In the genomic region with DNA sequence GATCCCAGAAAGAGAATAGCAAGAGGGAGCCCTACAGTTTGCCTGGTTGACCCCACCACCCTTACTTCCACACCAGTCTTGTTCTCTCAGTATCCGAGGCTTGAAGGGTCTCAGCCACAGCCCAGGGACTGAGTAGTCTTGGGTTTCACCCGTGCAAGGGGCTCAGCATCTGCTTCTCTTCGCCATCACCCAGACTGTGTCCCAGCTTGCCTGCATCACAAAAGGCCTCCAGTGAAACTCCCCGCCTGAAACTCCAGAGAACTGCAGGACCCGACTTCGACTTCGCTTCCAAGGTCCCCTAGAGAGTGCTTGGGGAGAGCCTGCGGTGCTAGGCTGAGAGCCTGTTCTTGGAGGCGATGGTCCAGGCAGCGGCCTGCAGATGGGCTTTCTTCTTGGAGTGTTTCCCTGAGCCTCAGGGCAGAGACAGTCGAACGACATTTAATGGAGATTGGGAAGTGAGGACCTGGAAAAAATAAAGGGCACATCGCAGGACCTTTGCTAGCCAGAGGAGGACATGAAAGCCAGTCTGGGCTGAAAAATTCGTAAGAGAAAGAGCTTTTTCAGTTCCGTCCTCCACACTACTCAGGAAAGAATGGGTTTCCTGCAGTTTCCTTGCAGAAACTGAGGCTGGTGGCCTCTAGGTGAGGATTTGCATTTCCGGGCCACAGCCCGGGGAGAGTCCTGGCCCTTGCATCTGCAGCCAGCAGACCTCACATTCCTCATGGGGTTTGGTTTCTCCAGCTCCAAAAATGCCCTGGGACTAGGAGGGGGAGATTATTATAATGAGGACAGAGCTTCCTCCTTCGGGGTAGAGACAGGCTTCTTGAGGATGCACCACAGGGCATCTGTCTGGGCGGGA, we compare ENCODE assay signal across 18 mouse cellular contexts. TPM values are rescaled to one million over a fixed set of nuclear protein-coding genes. Genes with fewer than 3 reads are reported as not detected.
DNase-seq lines count a peak whose midpoint lies in the region; ATAC-seq and TF ChIP-seq lines count a peak whose summit lies in the region.
"Had no signal": no experiment of that assay in that cellular context is flagged by ENCODE, and none has a peak within 500 bp of the region (broad histone marks: within the 10 kb centered on the region; RNA-seq: fewer than 3 reads in every experiment).

No protein-coding gene starts in this region.

- WGBS in forebrain, embryonic 13.5 days, result 2% methylated on average over 19 of the region's 19 CpGs
- 3% methylated on average over 19 of the region's 19 CpGs for WGBS in forebrain, embryonic 15.5 days
- 2% methylated on average over 19 of the region's 19 CpGs for WGBS in midbrain, embryonic 14.5 days
- WGBS in midbrain, postnatal 0 days, result 4% methylated on average over 19 of the region's 19 CpGs
- 3% methylated on average over 19 of the region's 19 CpGs for WGBS in hindbrain, embryonic 13.5 days
- WGBS in neural tube, embryonic 15.5 days, result 5% methylated on average over 19 of the region's 19 CpGs

- no peaks in the 10 kb centered on the region for H3K36me3 ChIP-seq in forebrain, embryonic 13.5 days (ENCODE audit: poor library complexity, severe bottlenecking)
- no peaks in the 10 kb centered on the region for H3K36me3 ChIP-seq in forebrain, embryonic 15.5 days
- H3K36me3 ChIP-seq in midbrain, embryonic 14.5 days (ENCODE audit: control insufficient read depth, insufficient read depth, low read length), result no peaks in the 10 kb centered on the region
- no peaks in the 10 kb centered on the region for H3K36me3 ChIP-seq in midbrain, postnatal 0 days (ENCODE audit: insufficient read depth, low read length)
- H3K36me3 ChIP-seq in hindbrain, embryonic 13.5 days, result no peaks in the 10 kb centered on the region
- no peaks in the 10 kb centered on the region for H3K36me3 ChIP-seq in neural tube, embryonic 15.5 days
- H3K36me3 ChIP-seq: heart, embryonic 12.5 days; liver, embryonic 12.5 days had no signal

- no peak for ATAC-seq in forebrain, embryonic 13.5 days
- ATAC-seq in forebrain, embryonic 15.5 days (replicated peaks), result no peak
- no peak for ATAC-seq in midbrain, embryonic 14.5 days (ENCODE audit: low FRiP score, low TSS enrichment)
- ATAC-seq in midbrain, postnatal 0 days (ENCODE audit: low FRiP score), result no peak
- no peak for ATAC-seq in hindbrain, embryonic 13.5 days (ENCODE audit: low FRiP score)
- ATAC-seq in neural tube, embryonic 15.5 days (ENCODE audit: low FRiP score), result no peak
- ATAC-seq in monocyte, adult 5-6 weeks (replicated peaks; ENCODE audit: insufficient number of reproducible peaks, low FRiP score, low TSS enrichment, poor library complexity, severe bottlenecking), result no peak
- ATAC-seq: liver, embryonic 12.5 days had no signal

- no peak overlapping the region for H3K27ac ChIP-seq in forebrain, embryonic 13.5 days
- H3K27ac ChIP-seq in forebrain, embryonic 15.5 days (replicated peaks), result no peak overlapping the region
- no peak overlapping the region for H3K27ac ChIP-seq in midbrain, embryonic 14.5 days (replicated peaks; ENCODE audit: low read depth, low read length)
- no peak overlapping the region for H3K27ac ChIP-seq in midbrain, postnatal 0 days (ENCODE audit: low read depth, low read length)
- H3K27ac ChIP-seq in hindbrain, embryonic 13.5 days, result peak overlapping the region; percentile 76
- H3K27ac ChIP-seq in neural tube, embryonic 15.5 days (replicated peaks), result no peak overlapping the region
- H3K27ac ChIP-seq: liver, embryonic 12.5 days had no signal

- TF ChIP-seq CTCF in midbrain, postnatal 0 days (IDR thresholded peaks at IDR 0.05), result no peak

- no peak overlapping the region for H3K4me2 ChIP-seq in forebrain, embryonic 13.5 days
- H3K4me2 ChIP-seq in forebrain, embryonic 15.5 days (replicated peaks), result no peak overlapping the region
- no peak overlapping the region for H3K4me2 ChIP-seq in midbrain, embryonic 14.5 days (ENCODE audit: low read length)
- no peak overlapping the region for H3K4me2 ChIP-seq in midbrain, postnatal 0 days (ENCODE audit: low read depth, low read length, poor library complexity, severe bottlenecking)
- H3K4me2 ChIP-seq in hindbrain, embryonic 13.5 days, result peak overlapping the region; percentile 67
- H3K4me2 ChIP-seq in neural tube, embryonic 15.5 days, result peak overlapping the region; percentile 1; the same call in 1 of the 2 replicates
- H3K4me2 ChIP-seq: heart, embryonic 12.5 days; liver, embryonic 12.5 days had no signal

- no peak overlapping the region for H3K9ac ChIP-seq in forebrain, embryonic 13.5 days
- no peak overlapping the region for H3K9ac ChIP-seq in forebrain, embryonic 15.5 days (replicated peaks)
- no peak overlapping the region for H3K9ac ChIP-seq in midbrain, embryonic 14.5 days (replicated peaks; ENCODE audit: low read length)
- no peak overlapping the region for H3K9ac ChIP-seq in midbrain, postnatal 0 days (replicated peaks; ENCODE audit: low read length, poor library complexity, severe bottlenecking)
- H3K9ac ChIP-seq in hindbrain, embryonic 13.5 days, result peak overlapping the region; percentile 56; the same call in 1 of the 2 replicates
- H3K9ac ChIP-seq in neural tube, embryonic 15.5 days (replicated peaks), result no peak overlapping the region
- H3K9ac ChIP-seq: heart, embryonic 12.5 days; liver, embryonic 12.5 days had no signal

- peaks cover 37% of the 10 kb centered on the region for H3K4me1 ChIP-seq in forebrain, embryonic 13.5 days
- H3K4me1 ChIP-seq in forebrain, embryonic 15.5 days, result peaks cover 47% of the 10 kb centered on the region
- peaks cover 12% of the 10 kb centered on the region for H3K4me1 ChIP-seq in midbrain, embryonic 14.5 days (ENCODE audit: control insufficient read depth, insufficient read depth, low read length)
- H3K4me1 ChIP-seq in midbrain, postnatal 0 days (ENCODE audit: insufficient read depth, low read length), result no peaks in the 10 kb centered on the region; the same call in 1 of the 2 replicates
- H3K4me1 ChIP-seq in hindbrain, embryonic 13.5 days (replicated peaks), result peaks cover 71% of the 10 kb centered on the region
- peaks cover 62% of the 10 kb centered on the region for H3K4me1 ChIP-seq in neural tube, embryonic 15.5 days

- H3K4me3 ChIP-seq in forebrain, embryonic 13.5 days, result 0 out of 2 replicates have a peak overlapping the region, but pooled peaks have one; percentile 10
- H3K4me3 ChIP-seq in forebrain, embryonic 15.5 days, result no peak overlapping the region
- no peak overlapping the region for H3K4me3 ChIP-seq in midbrain, embryonic 14.5 days (replicated peaks; ENCODE audit: low read depth, low read length)
- no peak overlapping the region for H3K4me3 ChIP-seq in midbrain, postnatal 0 days (ENCODE audit: low read depth, low read length)
- H3K4me3 ChIP-seq in hindbrain, embryonic 13.5 days, result peak overlapping the region; percentile 18; the same call in 1 of the 2 replicates
- no peak overlapping the region for H3K4me3 ChIP-seq in neural tube, embryonic 15.5 days (replicated peaks)
- H3K4me3 ChIP-seq: heart, embryonic 12.5 days; liver, embryonic 12.5 days had no signal

- DNase-seq in midbrain, embryonic 14.5 days, result peak; percentile 36
- DNase-seq in midbrain, postnatal 0 days (ENCODE audit: low spot score), result no peak
- DNase-seq in layer of hippocampus, adult 11-12 months (ENCODE audit: low spot score), result no peak
- DNase-seq: adrenal gland, postnatal 25 days; cerebellum, adult 9-10 months; kidney, adult 8-10 months; layer of hippocampus, adult 9-11 months; lung, postnatal 36 days; right cerebral cortex, postnatal 4 days had no signal

- no peaks in the 10 kb centered on the region for H3K9me3 ChIP-seq in forebrain, embryonic 13.5 days (replicated peaks)
- H3K9me3 ChIP-seq in forebrain, embryonic 15.5 days, result no peaks in the 10 kb centered on the region
- no peaks in the 10 kb centered on the region for H3K9me3 ChIP-seq in midbrain, embryonic 14.5 days (ENCODE audit: control insufficient read depth, low read length)
- no peaks in the 10 kb centered on the region for H3K9me3 ChIP-seq in midbrain, postnatal 0 days (ENCODE audit: low read length)
- no peaks in the 10 kb centered on the region for H3K9me3 ChIP-seq in hindbrain, embryonic 13.5 days
- no peaks in the 10 kb centered on the region for H3K9me3 ChIP-seq in neural tube, embryonic 15.5 days (replicated peaks)
- H3K9me3 ChIP-seq: heart, embryonic 12.5 days; liver, embryonic 12.5 days had no signal

- H3K27me3 ChIP-seq in forebrain, embryonic 13.5 days, result peaks cover 86% of the 10 kb centered on the region
- peaks cover 82% of the 10 kb centered on the region for H3K27me3 ChIP-seq in forebrain, embryonic 15.5 days
- H3K27me3 ChIP-seq in midbrain, embryonic 14.5 days (ENCODE audit: control insufficient read depth, insufficient read depth, low read length), result peaks cover 84% of the 10 kb centered on the region
- H3K27me3 ChIP-seq in midbrain, postnatal 0 days (ENCODE audit: insufficient read depth, low read length), result peaks cover 68% of the 10 kb centered on the region
- H3K27me3 ChIP-seq in hindbrain, embryonic 13.5 days, result peaks cover 82% of the 10 kb centered on the region
- H3K27me3 ChIP-seq in neural tube, embryonic 15.5 days (replicated peaks), result peaks cover 73% of the 10 kb centered on the region

RNA-seq across cellular contexts. Expression of a gene that starts 11.8 kb away (rescaled TPM):
- 0.28 and 0.55 TPM in 2 replicates for polyA plus RNA-seq in forebrain, embryonic 13.5 days (2015; fragmentation: Nextera tagmentation; extraction: Ambion mirVana)
- 0.36 and 0.61 TPM in 2 replicates for polyA plus RNA-seq in forebrain, embryonic 15.5 days (2015; fragmentation: Nextera tagmentation; extraction: Ambion mirVana)
- 5.0 TPM in 2 replicates for polyA plus RNA-seq in midbrain, embryonic 14.5 days (2014; fragmentation: Nextera tagmentation; extraction: Ambion mirVana)
- 1.2 and 5.5 TPM in 2 replicates for total RNA-seq in midbrain, postnatal 0 days (2014; rRNA removed)
- polyA plus RNA-seq in midbrain, postnatal 0 days (2015; fragmentation: Nextera tagmentation; extraction: Ambion mirVana), result 0.07 and 0.26 TPM in 2 replicates
- polyA plus RNA-seq in hindbrain, embryonic 13.5 days (2015; fragmentation: Nextera tagmentation; extraction: Ambion mirVana), result 18.5 and 25.5 TPM in 2 replicates
- polyA plus RNA-seq in neural tube, embryonic 15.5 days (2015; fragmentation: Nextera tagmentation; extraction: Ambion mirVana), result 12.2 and 18.7 TPM in 2 replicates
- not detected in 3 replicates for total RNA-seq in monocyte, adult 5-6 weeks (2017)
- polyA plus RNA-seq: C2C12; heart, embryonic 12.5 days; liver, embryonic 12.5 days; stomach, embryonic 16.5 days had no signal

Comparison
In these comparisons a context has a peak if more than half of its experiments do, and no peak if none do; other contexts are left out.
1. H3K4me3 ChIP-seq: peak in forebrain, embryonic 13.5 days (single experiment) and hindbrain, embryonic 13.5 days (single experiment); none in forebrain, embryonic 15.5 days (single experiment), midbrain, embryonic 14.5 days (single experiment), midbrain, postnatal 0 days (single experiment) and neural tube, embryonic 15.5 days (single experiment).
2. H3K4me2 ChIP-seq: peak in hindbrain, embryonic 13.5 days (single experiment) and neural tube, embryonic 15.5 days (single experiment); none in forebrain, embryonic 13.5 days (single experiment), forebrain, embryonic 15.5 days (single experiment), midbrain, embryonic 14.5 days (single experiment) and midbrain, postnatal 0 days (single experiment).